Mouse (Mus musculus) left cerebral cortex, adult 8-10 months (tissue): ENCODE measurements around the gene Omt2a. TPM values are rescaled to one million over a fixed set of nuclear protein-coding genes. Genes with fewer than 3 reads are reported as not detected.
A peak's percentile ranks its signal among the peaks of the same experiment; 100 is the strongest.
"Not testable (repeated sequence)": the region's sequence is repeated elsewhere in the genome, so short reads cannot be mapped to it uniquely, and the experiment has no call there.

Experiments
- DNase-seq, 2 experiments: peaks; one replicate each; pipeline ENCODE4 v3.0.0; 2022; ENCODE audit warnings: low spot score in 2 of 2
- total RNA-seq, 4 experiments: library from RNA; stranded (reverse); gene quantifications; 2 replicates each; pipeline ENCODE4 v1.2.4; 2022

Gene Omt2a
- total RNA-seq = not detected

GRCm38 (mm10) chr9:78314696-78315095 is at the start of gene Omt2a:
Omt2a (minus strand) TSS chr9:78314796.
- DNase-seq = no peak

- DNase-seq = no peak
These were observed 48.8 kb upstream of the Omt2a start for GRCm38 (mm10) chr9:78363374-78363773.

GRCm38 (mm10) chr9:78360484-78360872 is 45.9 kb upstream of the Omt2a start:
- DNase-seq = no peak

- DNase-seq = no peak
These were observed 45.3 kb upstream of the Omt2a start for GRCm38 (mm10) chr9:78359750-78360483.

GRCm38 (mm10) chr9:78358053-78358452 is 43.5 kb upstream of the Omt2a start:
- peak in 1 of 2 experiments; percentile 6 for DNase-seq

GRCm38 (mm10) chr9:78355611-78356010 is 41.0 kb upstream of the Omt2a start, which contains the start of gene Gsta2:
Gsta2 (minus strand) TSS chr9:78355788.
- no peak for DNase-seq

GRCm38 (mm10) chr9:78354665-78355578 is 40.3 kb upstream of the Omt2a start:
- no peak for DNase-seq

GRCm38 (mm10) chr9:78351504-78352220 is 37.1 kb upstream of the Omt2a start:
- no peak for DNase-seq

GRCm38 (mm10) chr9:78350007-78350406 is 35.4 kb upstream of the Omt2a start:
- not testable (repeated sequence) for DNase-seq

- not testable (repeated sequence) for DNase-seq
These were observed 34.5 kb upstream of the Omt2a start for GRCm38 (mm10) chr9:78349141-78349540.

GRCm38 (mm10) chr9:78348206-78349004 is 33.8 kb upstream of the Omt2a start:
- not testable (repeated sequence) for DNase-seq

GRCm38 (mm10) chr9:78347004-78347403 is 32.4 kb upstream of the Omt2a start:
- no peak for DNase-seq

GRCm38 (mm10) chr9:78345235-78345634 is 30.6 kb upstream of the Omt2a start:
- DNase-seq = not testable (repeated sequence)

- not testable (repeated sequence) for DNase-seq
These were observed 28.5 kb upstream of the Omt2a start for GRCm38 (mm10) chr9:78343055-78343454.

- not testable (repeated sequence) for DNase-seq
These were observed 27.9 kb upstream of the Omt2a start for GRCm38 (mm10) chr9:78342494-78342893.

- DNase-seq = peak in 1 of 2 experiments; percentile 6
These were observed 25.7 kb upstream of the Omt2a start for GRCm38 (mm10) chr9:78340324-78340723.

GRCm38 (mm10) chr9:78337050-78337449 is 22.5 kb upstream of the Omt2a start:
- not testable (repeated sequence) for DNase-seq

- DNase-seq = not testable (repeated sequence)
These were observed 12.7 kb upstream of the Omt2a start, which contains the start of gene Omt2b for GRCm38 (mm10) chr9:78327289-78327688. Omt2b (plus strand) TSS chr9:78327589.

GRCm38 (mm10) chr9:78319499-78319898 is 4.9 kb upstream of the Omt2a start:
- no peak for DNase-seq

GRCm38 (mm10) chr9:78308122-78308521 is 6.5 kb downstream of the Omt2a start:
- not testable (repeated sequence) for DNase-seq
